Mouse (Mus musculus) spleen, adult 2 months (tissue): ENCODE results near the gene Ddx4.

Experiments used
- CTCF ChIP-seq: fragments of 200-500 bp; IDR thresholded peaks from 2 replicates; pipeline ENCODE4 v1.5.1; 2011; ENCODE audit warnings: mild to moderate bottlenecking, inconsistent platforms; ENCODE audit not compliant: insufficient read depth, insufficient read length, insufficient replicate concordance; ENCODE audit errors: extremely low read depth
- POLR2A ChIP-seq: fragments of 200-500 bp; IDR thresholded peaks from 2 replicates; pipeline ENCODE4 v1.6.1; 2011; ENCODE audit warnings: low read depth, low read length, inconsistent platforms

DNA sequence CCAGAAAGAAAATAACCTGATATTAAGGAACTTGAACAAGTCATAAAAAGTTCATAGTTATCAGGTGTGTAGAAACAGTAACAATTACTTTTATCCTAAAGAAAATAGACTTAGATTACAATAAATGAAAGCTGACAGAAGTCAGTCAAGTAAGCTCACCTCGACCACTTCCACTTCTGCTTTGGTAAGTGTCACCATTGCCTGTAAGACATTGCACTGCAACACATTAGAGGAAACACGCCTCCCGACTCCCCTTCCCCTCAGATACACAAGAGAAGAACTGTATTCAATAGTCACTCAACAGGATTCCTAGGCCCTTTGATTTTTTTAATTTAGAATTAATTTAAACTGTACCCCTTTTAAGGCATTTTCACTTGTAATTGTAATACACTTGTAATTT is 27.7 kb downstream of the Ddx4 start:
- no peak for TF ChIP-seq CTCF
- no peak for TF ChIP-seq POLR2A
